Mouse (Mus musculus) ES-Bruce4 (cell line): ENCODE data around the gene Plau.

ENCODE experiments used
- CTCF ChIP-seq: IDR thresholded peaks from one replicate; pipeline ENCODE4 v1.8.1; 2011; ENCODE audit warnings: low read depth, low read length
- POLR2A ChIP-seq: IDR thresholded peaks from one replicate; pipeline ENCODE4 v1.8.1; 2011; ENCODE audit warnings: low read length; ENCODE audit not compliant: insufficient read depth

DNA sequence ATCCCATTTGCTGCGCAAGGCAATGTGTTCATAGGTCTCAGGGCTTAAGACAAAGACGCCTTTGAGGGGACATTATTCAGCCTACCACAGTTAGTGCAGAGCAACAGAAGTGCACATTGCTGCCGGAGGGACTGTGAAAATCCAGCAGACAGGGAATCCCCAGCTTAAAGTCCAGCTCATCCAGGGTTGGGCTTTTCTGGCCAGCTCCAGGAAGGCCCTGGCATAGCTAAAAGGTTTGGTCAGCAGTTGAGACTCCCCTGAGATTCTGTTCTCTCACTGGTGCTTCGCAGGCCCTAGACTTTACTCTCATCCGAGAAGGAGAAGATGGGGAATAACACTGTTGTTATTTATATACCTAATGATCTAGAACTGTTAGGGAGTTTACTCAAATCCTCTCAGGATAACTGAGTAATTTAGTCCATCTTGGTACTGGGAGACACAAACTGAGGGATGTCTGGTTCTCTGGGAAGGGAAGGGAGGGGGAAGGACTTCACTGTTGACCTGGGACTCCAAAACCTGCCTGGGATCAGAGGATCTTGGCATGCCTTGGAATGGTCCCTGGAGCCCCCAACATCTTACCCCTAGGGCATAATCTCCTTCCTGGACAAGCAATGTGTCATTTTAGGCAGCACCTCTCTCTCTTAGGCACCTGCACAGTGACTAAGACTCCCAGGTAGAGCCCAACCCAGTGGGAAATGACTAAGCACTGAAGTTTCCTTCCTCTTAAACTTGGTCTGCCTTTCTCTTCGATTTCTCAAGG, 27.0 kb downstream of the Plau start:
- TF ChIP-seq CTCF: no peak
- TF ChIP-seq POLR2A: no peak
